Mouse (Mus musculus) thymus, adult 2 months (tissue): Measurements from ENCODE around the gene Fads1.

Experiments used
- CTCF ChIP-seq: fragments of 200-500 bp; IDR thresholded peaks from 2 replicates; pipeline ENCODE4 v1.5.1; 2012; ENCODE audit warnings: mild to moderate bottlenecking, control low read depth, low read length, moderate library complexity, borderline replicate concordance; ENCODE audit not compliant: control insufficient read depth, poor library complexity, insufficient read depth; ENCODE audit errors: extremely low read depth
- POLR2A ChIP-seq: fragments of 200-500 bp; IDR thresholded peaks from 2 replicates; pipeline ENCODE4 v1.6.1; 2012; ENCODE audit warnings: mild to moderate bottlenecking, low read length, control low read depth, moderate library complexity; ENCODE audit not compliant: control insufficient read depth, poor library complexity, insufficient read depth; ENCODE audit errors: extremely low read depth

DNA sequence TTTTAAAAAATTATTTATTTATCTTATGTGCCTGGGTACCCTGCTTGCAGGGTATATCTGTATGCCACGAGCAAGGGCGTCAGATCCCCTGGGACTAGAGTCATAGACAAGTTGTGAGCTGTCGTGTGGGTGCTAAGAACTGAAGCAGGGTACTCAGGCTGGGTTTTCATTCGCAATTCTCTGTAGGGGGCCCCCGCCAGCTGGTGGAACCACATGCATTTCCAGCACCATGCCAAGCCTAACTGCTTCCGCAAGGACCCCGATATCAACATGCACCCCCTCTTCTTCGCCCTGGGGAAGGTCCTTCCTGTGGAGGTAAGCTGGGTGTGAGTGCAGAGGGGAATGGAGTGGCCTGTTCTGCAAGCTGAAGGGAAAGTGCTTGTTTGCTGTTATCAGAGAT is 3.9 kb downstream of the Fads1 start:
- TF ChIP-seq CTCF (no peak), POLR2A (no peak)
